Mouse (Mus musculus) adrenal gland, postnatal 14 days (tissue): Measurements from ENCODE around the gene Aldh1l1. TPM values are rescaled to one million over a fixed set of nuclear protein-coding genes. Genes with fewer than 3 reads are reported as not detected.

ENCODE experiments used
- DNase-seq: peaks from one replicate; pipeline ENCODE4 v3.0.0; 2021; ENCODE audit warnings: mixed read lengths
- long read RNA-seq, 2 experiments: library from polyadenylated mRNA; stranded (forward); transcript quantifications; one replicate each; pipeline ENCODE4 v2.0.0; 2021
- total RNA-seq: library from RNA; stranded (reverse); gene quantifications from 2 replicates; pipeline ENCODE4 v1.2.3, GENCODE M21; 2021

Aldh1l1 gene
- total RNA-seq, result 66.2 and 130 TPM in 2 replicates
- long read RNA-seq, experiment 1, full-length matches to known transcripts, result 84 of 136 reads
- long read RNA-seq, experiment 1, partial matches to known transcripts, result 35 of 136 reads
- long read RNA-seq, experiment 1, other reads (novel, unspliced or antisense), result 17 of 136 reads
- long read RNA-seq, experiment 2, full-length matches to known transcripts, result 113 of 194 reads
- long read RNA-seq, experiment 2, partial matches to known transcripts, result 58 of 194 reads
- long read RNA-seq, experiment 2, other reads (novel, unspliced or antisense), result 23 of 194 reads

- no peak for DNase-seq
Observed at GRCm38 (mm10) chr6:90486176-90486921, at the start of gene Aldh1l1. Aldh1l1 (plus strand) TSS chr6:90486427.

GRCm38 (mm10) chr6:90437041-90437440, 49.2 kb upstream of the Aldh1l1 start:
- DNase-seq, result no peak

GRCm38 (mm10) chr6:90446883-90447282, 39.3 kb upstream of the Aldh1l1 start:
- DNase-seq, result peak; percentile 25

- peak; percentile 91 for DNase-seq
Observed at GRCm38 (mm10) chr6:90450179-90450578, 36.0 kb upstream of the Aldh1l1 start.

GRCm38 (mm10) chr6:90450697-90451096, 35.5 kb upstream of the Aldh1l1 start:
- DNase-seq, result peak; percentile 82

GRCm38 (mm10) chr6:90451512-90451911, 34.7 kb upstream of the Aldh1l1 start:
- no peak for DNase-seq

GRCm38 (mm10) chr6:90452603-90453002, 33.6 kb upstream of the Aldh1l1 start:
- DNase-seq, result no peak

GRCm38 (mm10) chr6:90453751-90454150, 32.5 kb upstream of the Aldh1l1 start:
- no peak for DNase-seq

- DNase-seq, result no peak
Observed at GRCm38 (mm10) chr6:90457421-90457820, 28.8 kb upstream of the Aldh1l1 start.

- DNase-seq, result no peak
Observed at GRCm38 (mm10) chr6:90461181-90461580, 25.0 kb upstream of the Aldh1l1 start.

- DNase-seq, result no peak
Observed at GRCm38 (mm10) chr6:90461771-90462170, 24.5 kb upstream of the Aldh1l1 start.

GRCm38 (mm10) chr6:90462181-90462706, 24.0 kb upstream of the Aldh1l1 start, which contains the start of gene Klf15:
Klf15 (plus strand) TSS chr6:90462576.
- peak; percentile 90 for DNase-seq

GRCm38 (mm10) chr6:90462841-90463227, 23.4 kb upstream of the Aldh1l1 start:
- DNase-seq, result no peak

GRCm38 (mm10) chr6:90463228-90463862, 22.9 kb upstream of the Aldh1l1 start:
- peak; percentile 95 for DNase-seq

- DNase-seq, result no peak
Observed at GRCm38 (mm10) chr6:90463890-90464421, 22.3 kb upstream of the Aldh1l1 start.

- no peak for DNase-seq
Observed at GRCm38 (mm10) chr6:90465028-90465640, 21.1 kb upstream of the Aldh1l1 start.

GRCm38 (mm10) chr6:90466079-90466478, 20.1 kb upstream of the Aldh1l1 start:
- peak; percentile 86 for DNase-seq

- peak; percentile 52 for DNase-seq
Observed at GRCm38 (mm10) chr6:90466847-90467410, 19.3 kb upstream of the Aldh1l1 start.

GRCm38 (mm10) chr6:90468216-90468615, 18.0 kb upstream of the Aldh1l1 start:
- DNase-seq, result no peak

- DNase-seq, result no peak
Observed at GRCm38 (mm10) chr6:90469041-90469440, 17.2 kb upstream of the Aldh1l1 start.

GRCm38 (mm10) chr6:90470255-90470654, 16.0 kb upstream of the Aldh1l1 start:
- DNase-seq, result no peak
